Mouse (Mus musculus) lung, postnatal 0 days (tissue): ENCODE measurements around the gene S100b.

Experiments used
- CTCF ChIP-seq: IDR thresholded peaks from 2 replicates; pipeline ENCODE4 v1.5.1; 2016; ENCODE audit warnings: antibody characterized with exemption, mild to moderate bottlenecking
- EP300 ChIP-seq: IDR thresholded peaks from 2 replicates; pipeline ENCODE4 v1.6.1; 2016; ENCODE audit warnings: antibody characterized with exemption, mild to moderate bottlenecking, control low read depth

DNA sequence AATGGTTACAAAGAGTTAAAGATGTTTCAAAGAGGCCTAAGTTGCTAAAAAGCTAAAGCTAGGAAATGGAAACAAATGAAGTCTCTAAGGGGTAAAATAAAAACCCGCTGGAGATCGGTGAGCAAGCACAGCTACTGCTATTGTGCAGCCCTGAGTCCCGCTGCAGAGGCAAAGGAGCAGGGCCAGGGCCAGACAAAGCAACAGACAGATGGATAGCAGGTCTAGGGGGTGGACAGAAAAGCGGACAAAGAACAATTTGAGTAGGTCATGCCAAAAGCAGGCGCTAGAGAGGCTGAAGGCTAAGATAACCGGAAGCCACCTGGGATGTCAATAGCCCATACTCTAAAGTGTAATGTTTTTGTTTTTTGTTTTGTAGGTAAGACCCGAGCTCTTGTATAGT lies 2.8 kb upstream of the S100b start:
- TF ChIP-seq EP300 (no peak), CTCF (no peak)
